Mouse (Mus musculus) thymus, adult 2 months (tissue): ENCODE measurements around the gene Ndufa13.

ENCODE experiments used
- CTCF ChIP-seq: fragments of 200-500 bp; IDR thresholded peaks from 2 replicates; pipeline ENCODE4 v1.5.1; 2012; ENCODE audit warnings: mild to moderate bottlenecking, control low read depth, low read length, moderate library complexity, borderline replicate concordance; ENCODE audit not compliant: control insufficient read depth, poor library complexity, insufficient read depth; ENCODE audit errors: extremely low read depth
- POLR2A ChIP-seq: fragments of 200-500 bp; IDR thresholded peaks from 2 replicates; pipeline ENCODE4 v1.6.1; 2012; ENCODE audit warnings: mild to moderate bottlenecking, low read length, control low read depth, moderate library complexity; ENCODE audit not compliant: control insufficient read depth, poor library complexity, insufficient read depth; ENCODE audit errors: extremely low read depth

GRCm38 (mm10) chr8:69888902-69889301, 13.5 kb downstream of the Ndufa13 start:
- TF ChIP-seq CTCF (no peak), POLR2A (no peak)
